ENCODE assay signal across 30 mouse cellular contexts in the genomic region with DNA sequence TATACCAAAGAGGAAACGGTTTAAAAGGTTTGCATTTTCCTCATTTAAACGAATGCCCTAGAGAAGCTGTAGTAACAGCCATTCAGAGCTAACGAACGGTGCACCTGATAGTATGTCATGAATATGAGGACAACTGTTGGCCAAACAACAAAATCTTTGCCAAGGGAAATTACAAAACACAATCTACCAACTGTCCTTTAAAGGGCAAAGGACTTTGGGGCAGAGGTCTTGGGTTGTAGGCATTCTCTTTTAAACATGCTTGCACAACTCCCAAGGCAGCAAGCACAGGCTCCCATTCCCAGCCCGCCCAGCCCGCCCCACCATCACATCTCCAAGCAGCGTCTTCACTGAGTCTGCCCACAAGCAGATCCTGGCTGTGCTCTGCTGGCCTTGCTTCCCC. TPM values are rescaled to one million over a fixed set of nuclear protein-coding genes. Genes with fewer than 3 reads are reported as not detected.
A peak's percentile ranks its signal among the peaks of the same experiment; 100 is the strongest.
DNase-seq lines count a peak whose midpoint lies in the region; ATAC-seq and TF ChIP-seq lines count a peak whose summit lies in the region.
"Had no signal": no experiment of that assay in that cellular context is flagged by ENCODE, and none has a peak within 500 bp of the region (broad histone marks: within the 10 kb centered on the region; RNA-seq: fewer than 3 reads in every experiment).

No protein-coding gene starts in this region.

- ATAC-seq in liver, postnatal 0 days = peak; percentile 85
- ATAC-seq in granulocyte monocyte progenitor cell, adult 5-6 weeks (replicated peaks; ENCODE audit: poor library complexity, severe bottlenecking) = peak; percentile 28
- ATAC-seq: forebrain, embryonic 14.5 days; forebrain, postnatal 0 days; Patski had no signal

- 57% methylated on average over 7 of the region's 7 CpGs for WGBS in liver, postnatal 0 days (ENCODE audit: insufficient replicate concordance)

- no peaks in the 10 kb centered on the region for H3K9me3 ChIP-seq in liver, postnatal 0 days (ENCODE audit: low read length)
- H3K9me3 ChIP-seq: embryonic facial prominence, embryonic 10.5 days; embryonic facial prominence, embryonic 13.5 days; forebrain, embryonic 10.5 days; G1E; hindbrain, embryonic 12.5 days; hindbrain, embryonic 15.5 days had no signal

- intact Hi-C loops in gastrocnemius, adult 2 months (cut with DNase I) = no loop called here

- H3K36me3 ChIP-seq in liver, postnatal 0 days (replicated peaks; ENCODE audit: insufficient read depth, low read length) = peaks cover 82% of the 10 kb centered on the region

- H3K4me3 ChIP-seq in gastrocnemius, adult 2 months = peak overlapping the region; percentile 67
- H3K4me3 ChIP-seq in liver, postnatal 0 days (ENCODE audit: low read depth, low read length) = no peak overlapping the region
- H3K4me3 ChIP-seq: embryonic facial prominence, embryonic 10.5 days; embryonic facial prominence, embryonic 13.5 days; erythroblast, embryonic 14.5 days; forebrain, embryonic 10.5 days; hindbrain, embryonic 12.5 days; hindbrain, embryonic 15.5 days had no signal

- H3K9ac ChIP-seq in liver, postnatal 0 days (replicated peaks) = no peak overlapping the region
- H3K9ac ChIP-seq: embryonic facial prominence, embryonic 13.5 days; forebrain, postnatal 0 days; hindbrain, embryonic 12.5 days; hindbrain, embryonic 15.5 days had no signal

- no peak for DNase-seq in gastrocnemius, adult 2 months
- no peak for DNase-seq in gastrocnemius, adult 8-10 months (ENCODE audit: low spot score in 2 of 2)
- DNase-seq in liver, postnatal 0 days = no peak
- no peak for DNase-seq in liver
- no peak for DNase-seq in left cerebral cortex, adult 18-20 months (ENCODE audit: low spot score in 2 of 2)
- DNase-seq in left cerebral cortex, adult 9 months (ENCODE audit: low spot score in 2 of 2) = no peak
- DNase-seq: adrenal gland, adult 2 months; adrenal gland, postnatal 14 days; B cell, adult 2 months; cerebellum, adult 11-12 months; cerebellum, adult 8-10 months; cerebellum, postnatal 10 days; cerebellum, postnatal 36 days; embryo, embryonic 11 days; forebrain, postnatal 0 days; gastrocnemius, postnatal 10 days; gastrocnemius, postnatal 36 days; heart, adult 11 months had no signal

- TF ChIP-seq CTCF in gastrocnemius, adult 2 months (IDR thresholded peaks at IDR 0.05) = no peak
- TF ChIP-seq CTCF in liver, postnatal 0 days (IDR thresholded peaks at IDR 0.05; ENCODE audit: low read depth) = no peak

- peaks cover 18% of the 10 kb centered on the region for H3K4me1 ChIP-seq in liver, postnatal 0 days (ENCODE audit: insufficient read depth)
- H3K4me1 ChIP-seq: hindbrain, embryonic 12.5 days had no signal

- no peak overlapping the region for H3K4me2 ChIP-seq in liver, postnatal 0 days (ENCODE audit: low read depth, low read length)
- H3K4me2 ChIP-seq: embryonic facial prominence, embryonic 13.5 days; heart, embryonic 11.5 days; hindbrain, embryonic 12.5 days; hindbrain, embryonic 15.5 days had no signal

- H3K27me3 ChIP-seq in liver, postnatal 0 days (ENCODE audit: insufficient read depth, low read length) = no peaks in the 10 kb centered on the region
- H3K27me3 ChIP-seq: CH12.LX; embryonic facial prominence, embryonic 13.5 days; hindbrain, embryonic 12.5 days; hindbrain, embryonic 15.5 days; Patski had no signal

- H3K27ac ChIP-seq in gastrocnemius, adult 2 months = peak overlapping the region; percentile 98
- H3K27ac ChIP-seq in liver, postnatal 0 days (ENCODE audit: low read depth) = peak overlapping the region; percentile 91
- H3K27ac ChIP-seq: embryonic facial prominence, embryonic 10.5 days; embryonic facial prominence, embryonic 13.5 days; forebrain, embryonic 10.5 days; hindbrain, embryonic 12.5 days; hindbrain, embryonic 15.5 days had no signal

- TF ChIP-seq EP300 in liver, postnatal 0 days (IDR thresholded peaks at IDR 0.05; ENCODE audit: low read depth) = peak; percentile 74; the same call in 1 of the 2 replicates

RNA-seq across cellular contexts. Expression of a gene that starts 10.8 kb away (rescaled TPM):
- total RNA-seq in gastrocnemius, adult 2 months (2021) = 10 to 100 TPM; 88.4 to 92.5 TPM
- total RNA-seq in gastrocnemius, adult 8-10 months (2022) = 10 to 100 TPM; 76.6 to 84.7 (median 80.3) TPM
- 3.3 and 4.2 TPM in 2 replicates for polyA plus RNA-seq in liver, postnatal 0 days (2015; fragmentation: Nextera tagmentation; extraction: Ambion mirVana)
- 120 and 133 TPM in 2 replicates for total RNA-seq in granulocyte monocyte progenitor cell, adult 5-6 weeks (2014; fragmentation: Nextera tagmentation)
- total RNA-seq in granulocyte monocyte progenitor cell, adult 5-6 weeks (2017) = 227 and 268 TPM in 2 replicates
- total RNA-seq in left cerebral cortex, adult 18-20 months (2021) = 10 to 100 TPM; 46.7 to 49.4 TPM

RNA-seq across cellular contexts. Expression of a gene that starts 40.9 kb away (rescaled TPM):
- total RNA-seq in gastrocnemius, adult 2 months (2021) = 10 to 100 TPM; 24.4 to 28.5 TPM
- 10 to 100 TPM; 21.8 to 29.7 (median 24.0) TPM for total RNA-seq in gastrocnemius, adult 8-10 months (2022)
- polyA plus RNA-seq in liver, postnatal 0 days (2015; fragmentation: Nextera tagmentation; extraction: Ambion mirVana) = 14.8 and 16.8 TPM in 2 replicates
- 45.8 and 52.4 TPM in 2 replicates for total RNA-seq in granulocyte monocyte progenitor cell, adult 5-6 weeks (2014; fragmentation: Nextera tagmentation)
- total RNA-seq in granulocyte monocyte progenitor cell, adult 5-6 weeks (2017) = 47.0 and 59.9 TPM in 2 replicates
- total RNA-seq in left cerebral cortex, adult 18-20 months (2021) = 10 to 100 TPM; 52.7 to 53.4 TPM

RNA-seq across cellular contexts. Expression of a gene that starts 43.8 kb away (rescaled TPM):
- 10 to 100 TPM; 12.3 to 18.7 TPM for total RNA-seq in gastrocnemius, adult 2 months (2021)
- total RNA-seq in gastrocnemius, adult 8-10 months (2022) = 10 to 100 TPM; 10.2 to 18.0 (median 13.5) TPM
- polyA plus RNA-seq in liver, postnatal 0 days (2015; fragmentation: Nextera tagmentation; extraction: Ambion mirVana) = 13.3 and 13.9 TPM in 2 replicates
- 22.7 and 24.9 TPM in 2 replicates for total RNA-seq in granulocyte monocyte progenitor cell, adult 5-6 weeks (2014; fragmentation: Nextera tagmentation)
- total RNA-seq in granulocyte monocyte progenitor cell, adult 5-6 weeks (2017) = 19.2 and 23.6 TPM in 2 replicates
- 10 to 100 TPM; 65.8 to 71.5 TPM for total RNA-seq in left cerebral cortex, adult 18-20 months (2021)

RNA-seq across cellular contexts. Expression of a gene that starts 46.1 kb away (rescaled TPM):
- 1 to 10 TPM; 4.2 to 6.2 TPM for total RNA-seq in gastrocnemius, adult 2 months (2021)
- 1 to 10 TPM; 4.8 to 6.5 (median 5.2) TPM for total RNA-seq in gastrocnemius, adult 8-10 months (2022)
- polyA plus RNA-seq in liver, postnatal 0 days (2015; fragmentation: Nextera tagmentation; extraction: Ambion mirVana) = 9.7 and 10.2 TPM in 2 replicates
- total RNA-seq in granulocyte monocyte progenitor cell, adult 5-6 weeks (2014; fragmentation: Nextera tagmentation) = 9.5 and 27.7 TPM in 2 replicates
- total RNA-seq in granulocyte monocyte progenitor cell, adult 5-6 weeks (2017) = 11.6 and 13.5 TPM in 2 replicates
- total RNA-seq in left cerebral cortex, adult 18-20 months (2021) = 10 to 100 TPM; 53.0 to 56.9 TPM
